Mouse (Mus musculus): ENCODE results near the gene Insig1.

Gene Insig1

DNA sequence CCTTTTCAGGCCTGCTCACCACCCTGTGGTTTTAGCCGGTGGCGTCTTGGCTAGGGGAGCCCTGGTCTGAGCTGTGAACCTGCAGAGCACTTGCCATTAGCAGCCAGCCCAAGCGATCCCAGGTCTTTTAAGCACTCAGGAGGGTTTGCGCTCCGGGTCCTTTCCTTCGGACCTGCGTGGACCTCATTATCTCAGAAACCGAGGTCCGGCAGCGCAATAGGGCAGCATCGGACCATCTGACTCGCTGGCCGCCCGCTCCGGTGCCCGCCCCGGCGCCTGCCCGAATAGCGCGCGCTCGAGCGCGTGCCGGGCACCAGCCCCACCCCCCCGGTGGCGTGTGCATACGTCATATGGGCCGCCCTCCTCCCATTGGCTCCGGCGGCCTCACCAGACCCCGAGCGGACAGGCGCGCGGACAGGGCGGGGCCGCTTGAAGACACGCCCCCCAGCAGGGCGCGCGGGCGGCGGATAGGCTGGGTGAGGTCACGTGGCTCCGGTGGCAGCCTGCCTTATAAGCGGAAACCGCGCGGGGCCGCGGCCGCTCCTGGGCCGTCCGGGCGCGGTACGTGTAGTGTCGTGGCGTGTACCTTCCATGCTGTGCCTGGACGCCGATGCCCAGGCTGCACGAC is at the start of gene Insig1:
Gene Insig1, plus strand, starts transcription at position 536 of the 628 bp plus-strand sequence.
- DNase-seq (ENCODE audit: low spot score in 2 of 2) = peak; percentile 96 to 98

DNA sequence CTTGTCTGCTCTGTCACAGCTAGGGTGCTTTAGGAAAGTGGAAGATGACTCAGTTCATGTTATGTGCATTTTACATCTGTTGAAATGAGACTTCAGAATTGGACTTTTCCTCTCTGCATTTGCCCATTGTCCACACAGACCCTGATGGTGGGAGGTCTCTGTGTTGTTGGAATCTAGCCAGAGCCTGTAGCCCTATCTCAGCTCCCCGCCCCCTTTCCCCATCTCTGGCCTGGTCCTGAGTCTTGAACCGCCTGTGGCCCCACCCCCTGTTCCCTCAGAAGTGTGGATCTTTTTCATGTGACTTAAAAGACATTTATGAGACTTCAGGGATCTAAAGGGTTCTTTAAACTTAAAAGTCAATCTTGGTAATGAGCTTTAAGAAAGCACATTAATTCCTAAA is 47.7 kb upstream of the Insig1 start:
- DNase-seq (ENCODE audit: low spot score in 2 of 2) = no peak

DNA sequence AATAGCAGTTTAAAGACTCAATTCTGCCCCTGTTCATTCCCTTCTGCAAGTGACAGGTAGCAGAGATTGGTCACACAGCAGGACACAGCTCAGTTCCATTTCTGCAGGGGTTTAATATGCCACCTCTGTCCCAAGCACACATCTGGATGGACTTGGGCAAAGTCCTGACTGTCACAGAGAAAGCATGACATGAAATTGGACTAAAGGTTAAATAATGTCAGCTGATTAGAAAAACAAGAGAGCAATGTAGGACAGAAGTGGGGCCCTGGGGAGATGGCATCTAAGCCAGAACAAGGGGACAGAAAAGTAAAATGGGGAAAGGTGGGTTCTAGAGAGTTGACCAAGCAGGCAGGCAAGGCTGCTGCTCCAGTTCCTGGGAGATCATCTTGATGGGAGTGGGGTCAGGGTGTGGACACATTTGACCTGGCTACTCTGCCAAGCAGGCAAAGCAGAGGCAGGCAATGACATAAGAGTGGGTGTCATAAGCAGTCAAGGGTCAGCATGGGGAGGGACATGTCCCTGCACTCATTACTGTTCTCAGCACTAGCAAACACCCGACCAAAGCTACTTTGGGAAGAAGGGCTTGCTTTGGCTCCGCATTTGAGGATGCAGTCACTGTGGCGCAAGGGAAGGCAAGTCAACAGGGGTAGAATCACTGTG is 39.5 kb upstream of the Insig1 start:
- DNase-seq (ENCODE audit: low spot score in 2 of 2) = no peak

DNA sequence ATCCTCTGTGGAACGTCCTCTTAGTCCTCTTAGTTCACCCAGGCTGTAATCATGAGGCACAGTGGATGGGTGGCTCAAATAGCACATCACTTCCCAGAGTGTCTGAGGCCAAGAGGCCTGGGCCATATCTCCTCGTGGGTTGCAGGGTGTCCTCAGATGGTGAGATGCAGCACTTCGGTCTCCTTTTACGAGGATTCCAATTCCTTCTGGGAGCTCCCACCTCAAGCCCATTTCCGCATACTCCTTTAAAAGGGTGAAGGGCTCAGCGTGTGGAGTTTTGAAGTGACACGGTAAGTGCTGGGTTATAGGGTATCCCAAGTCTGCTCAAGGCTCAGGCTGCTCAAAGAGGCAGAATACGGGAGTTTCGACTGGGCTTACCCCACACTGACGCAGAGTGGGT is 38.3 kb upstream of the Insig1 start:
- no peak for DNase-seq (ENCODE audit: low spot score in 2 of 2)

DNA sequence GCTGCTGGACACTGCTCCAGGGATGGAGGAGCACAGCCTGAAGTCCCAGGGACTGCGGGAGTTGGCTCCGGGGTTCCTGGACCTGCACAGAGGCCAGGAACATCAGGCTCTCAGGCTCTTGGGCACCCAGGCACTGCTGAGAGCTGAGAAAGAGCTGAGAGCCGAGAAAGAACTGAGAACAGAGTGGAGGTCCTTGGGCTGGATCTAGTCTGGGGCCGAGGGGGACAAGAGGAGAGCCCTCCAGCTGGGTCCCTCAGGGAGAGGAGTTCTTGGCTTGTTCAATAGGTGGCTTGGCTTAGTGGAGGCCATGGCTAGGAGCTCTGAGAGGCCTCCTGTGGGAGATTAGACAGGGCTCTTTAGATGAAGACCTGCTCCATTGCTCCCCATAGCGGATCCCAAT is 37.9 kb upstream of the Insig1 start:
- DNase-seq (ENCODE audit: low spot score in 2 of 2) = no peak

DNA sequence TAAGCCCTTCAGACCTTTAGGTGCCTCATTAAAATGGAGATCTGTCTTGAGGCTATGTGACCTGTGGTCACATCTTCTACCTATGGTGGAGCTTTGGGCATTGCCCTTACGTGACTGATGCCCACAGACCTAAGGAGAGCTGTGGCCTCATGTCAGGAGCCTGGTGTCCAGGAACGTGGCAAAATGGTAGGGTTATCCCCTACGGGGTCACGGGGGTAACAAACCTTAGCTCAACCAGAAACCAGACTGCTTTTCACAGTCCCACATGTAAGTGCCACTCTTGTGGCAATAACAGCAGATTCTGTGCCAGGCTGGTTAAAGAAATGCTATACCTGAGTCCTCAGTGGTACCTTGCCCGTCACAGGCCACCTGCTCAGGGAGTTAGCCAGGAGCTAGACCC is 37.3 kb upstream of the Insig1 start:
- DNase-seq (ENCODE audit: low spot score in 2 of 2) = no peak

DNA sequence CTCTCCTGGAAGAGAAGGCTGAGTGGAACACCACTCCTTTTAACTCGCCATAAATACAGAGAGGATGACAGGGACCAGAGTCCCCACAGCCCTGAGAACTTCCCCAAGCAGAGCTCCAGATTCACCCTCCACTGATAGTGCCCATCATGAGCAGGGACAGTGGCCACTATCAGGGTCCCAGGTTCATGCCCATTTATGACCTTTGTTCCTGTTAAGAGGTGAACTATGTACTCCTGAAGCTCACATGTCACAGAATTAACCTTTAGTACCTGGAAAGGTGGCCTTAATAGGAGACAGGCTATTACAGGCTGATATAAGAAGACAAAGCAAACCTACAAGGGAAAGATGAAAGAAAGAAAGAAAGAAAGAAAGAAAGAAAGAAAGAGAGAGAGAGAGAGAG is 35.2 kb upstream of the Insig1 start:
- no peak for DNase-seq (ENCODE audit: low spot score in 2 of 2)

DNA sequence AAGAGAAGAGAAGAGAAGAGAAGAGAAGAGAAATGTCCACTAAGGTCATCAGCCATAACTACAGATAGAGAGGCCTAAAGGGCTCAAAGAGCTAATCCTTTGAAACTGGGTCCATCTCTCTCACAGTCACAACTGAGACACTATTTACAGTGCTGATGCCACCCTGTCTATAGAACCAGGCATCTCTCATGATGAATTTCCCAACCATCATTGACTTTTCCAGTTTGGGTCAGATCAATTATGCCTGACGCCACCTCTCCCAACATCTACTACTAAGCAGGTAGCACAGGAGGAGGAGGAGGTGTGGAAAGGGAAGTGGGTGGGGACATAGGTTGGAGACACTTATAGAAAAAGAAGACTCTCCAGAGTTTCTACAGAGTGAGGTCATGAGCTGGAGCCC is 34.6 kb upstream of the Insig1 start:
- no peak for DNase-seq (ENCODE audit: low spot score in 2 of 2)

DNA sequence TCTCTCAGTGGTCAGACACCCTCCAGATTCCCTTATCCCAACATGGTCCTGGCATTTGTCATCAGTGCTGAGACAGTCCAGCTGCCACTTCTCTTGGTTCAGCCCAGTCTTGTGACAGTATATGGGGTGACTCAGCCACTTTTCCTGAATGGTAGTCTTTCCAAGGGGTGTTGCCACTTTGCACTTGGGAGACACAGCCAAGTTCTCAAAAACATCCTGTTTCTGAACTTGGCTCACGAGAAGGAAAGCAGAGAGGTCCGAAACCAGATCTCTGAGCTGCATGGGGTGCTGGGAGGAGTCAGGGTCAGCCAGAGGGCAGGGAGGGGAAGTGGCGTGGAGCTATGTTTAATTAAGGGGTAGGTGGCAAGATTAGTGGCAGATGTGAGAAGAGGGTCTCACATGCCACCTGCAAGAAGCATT is 34.0 kb upstream of the Insig1 start:
- DNase-seq (ENCODE audit: low spot score in 2 of 2) = peak; percentile 46 to 67

DNA sequence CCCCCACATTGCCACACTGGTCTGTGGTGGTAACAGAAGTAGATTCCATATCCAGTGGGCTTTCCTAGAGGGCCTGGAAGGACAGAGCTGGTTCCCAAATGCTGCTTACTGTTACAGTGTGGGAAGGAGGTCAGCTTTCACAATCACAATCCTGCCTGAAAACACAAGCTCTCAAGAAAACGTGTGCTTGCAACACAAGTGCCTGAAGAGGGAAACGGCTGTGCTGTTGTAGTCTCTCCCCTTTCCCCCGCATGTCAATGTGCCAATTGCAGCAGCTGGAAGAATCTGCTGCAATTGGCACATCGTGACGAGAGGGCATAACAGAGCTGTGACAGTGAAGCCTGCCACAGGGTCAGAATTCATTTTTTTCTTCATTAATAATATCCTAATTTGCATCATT is 33.5 kb upstream of the Insig1 start:
- peak in 1 of 2 experiments; percentile 56 for DNase-seq (ENCODE audit: low spot score in 2 of 2)

DNA sequence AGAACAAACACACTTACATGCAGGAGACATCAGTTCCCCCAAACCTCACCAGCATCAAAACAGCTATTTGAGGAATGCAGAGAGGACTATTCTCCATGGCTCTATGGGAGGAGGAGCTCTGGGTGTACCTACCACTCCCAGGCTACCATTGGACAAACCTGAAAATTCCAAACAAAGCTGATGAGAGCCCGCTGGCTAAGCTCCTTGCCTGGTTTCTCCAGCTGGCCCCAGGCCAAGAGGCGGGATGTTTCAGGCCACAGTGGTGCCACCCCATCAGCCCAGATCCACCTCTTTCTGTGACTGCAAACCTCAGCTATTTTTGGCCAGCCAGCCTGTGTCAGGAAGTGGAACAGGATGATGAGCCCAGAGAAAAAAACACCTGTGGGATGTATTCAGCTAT is 33.0 kb upstream of the Insig1 start:
- DNase-seq (ENCODE audit: low spot score in 2 of 2) = peak in 1 of 2 experiments; percentile 82

DNA sequence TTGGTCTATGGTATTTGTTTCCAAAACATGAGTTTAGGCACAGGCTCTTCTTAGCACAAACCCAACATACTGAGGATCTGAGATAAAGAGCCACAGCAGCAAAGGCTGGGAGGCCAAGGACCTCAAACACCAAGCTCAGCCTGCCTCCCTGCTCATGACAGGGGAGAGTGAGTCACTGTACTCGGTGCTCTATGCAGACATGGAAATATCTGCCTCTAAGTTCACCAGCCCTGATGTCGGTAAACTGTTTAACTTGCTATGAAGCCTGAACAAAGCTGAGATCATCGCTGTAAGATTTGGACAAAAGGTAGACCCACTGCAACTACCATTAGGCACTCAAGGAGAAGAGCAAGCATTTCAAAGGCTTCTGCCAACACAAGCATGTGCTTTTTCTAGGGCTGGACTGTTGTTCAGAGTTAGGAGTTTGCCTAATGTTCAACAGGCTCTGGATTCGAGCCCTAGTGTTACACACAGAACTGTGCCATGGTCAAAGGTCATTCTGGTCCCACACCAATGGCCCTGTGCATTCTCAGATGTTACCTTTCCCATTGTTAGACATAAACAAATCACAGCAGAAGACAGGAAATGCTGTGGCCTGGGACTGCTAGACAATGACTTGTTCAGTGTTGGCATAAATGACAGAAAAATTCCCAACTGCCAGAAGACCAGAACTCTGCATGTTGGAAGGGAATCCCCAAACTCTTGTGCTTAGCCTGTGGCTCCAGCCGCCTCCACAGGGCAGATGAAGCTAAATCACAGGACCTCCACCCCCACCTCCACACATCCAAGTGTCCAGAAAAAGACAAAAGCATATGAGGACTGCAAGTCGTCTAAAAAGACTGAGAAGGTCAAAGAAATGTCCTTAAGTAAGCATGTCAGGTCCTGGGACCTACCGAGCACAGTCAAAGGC is 31.2 kb upstream of the Insig1 start:
- DNase-seq (ENCODE audit: low spot score in 2 of 2) = no peak

DNA sequence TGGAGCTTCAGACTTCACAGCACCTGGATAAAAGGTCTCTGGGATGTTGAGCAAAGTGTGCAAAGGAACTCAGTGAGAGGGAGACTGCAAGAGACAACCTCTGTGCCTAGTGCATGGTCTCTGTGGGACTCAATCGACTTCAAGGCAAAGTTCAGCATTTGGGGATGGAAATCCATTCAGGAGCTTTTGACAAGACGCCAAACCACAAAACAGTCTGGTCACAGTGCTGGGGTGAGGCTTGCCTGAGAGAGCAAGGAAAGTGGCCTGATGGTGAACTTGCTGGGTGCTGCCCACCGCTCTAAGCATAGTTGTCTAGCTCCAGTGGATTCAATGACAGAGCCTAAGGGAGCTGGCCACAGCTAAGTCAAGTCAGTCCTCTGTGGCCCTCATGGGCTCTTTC is 30.4 kb upstream of the Insig1 start:
- DNase-seq (ENCODE audit: low spot score in 2 of 2) = no peak

DNA sequence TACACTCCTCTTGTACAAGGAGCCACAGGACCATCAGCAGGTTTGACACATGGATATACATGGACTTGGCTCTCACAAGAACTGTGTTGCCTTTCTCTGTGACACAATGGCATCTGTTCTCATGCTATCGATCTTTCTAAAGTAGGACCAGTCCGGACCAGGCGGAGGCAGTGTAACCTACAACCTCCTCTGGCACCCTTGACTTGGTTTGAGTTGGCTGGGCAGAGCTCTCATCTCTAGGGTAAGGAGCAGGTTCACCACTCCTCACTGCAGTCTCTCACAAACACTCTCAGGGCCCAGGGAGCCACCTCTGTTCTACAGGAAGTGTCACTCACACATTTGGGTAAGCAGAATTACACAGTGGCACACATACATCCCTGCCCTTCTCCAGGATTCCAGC is 29.1 kb upstream of the Insig1 start:
- no peak for DNase-seq (ENCODE audit: low spot score in 2 of 2)

DNA sequence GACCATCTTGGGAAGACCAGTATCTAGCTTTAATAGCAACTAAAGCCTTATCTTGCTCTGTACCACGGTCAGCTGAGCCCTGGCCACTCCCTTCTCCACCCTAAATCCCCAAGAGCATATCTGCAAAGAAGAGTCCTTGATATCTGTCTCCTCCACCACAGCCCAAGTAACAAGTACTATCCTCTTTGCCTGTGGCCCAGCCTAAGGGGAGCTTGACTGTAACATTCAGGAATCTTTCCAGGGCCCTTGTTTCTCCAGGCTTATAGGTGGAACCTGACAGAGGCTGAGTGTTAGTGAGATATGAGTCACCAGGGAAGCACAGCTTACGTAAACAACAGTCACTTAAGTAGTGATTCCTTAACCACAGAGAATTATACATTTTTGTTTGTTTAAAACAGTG is 28.4 kb upstream of the Insig1 start:
- DNase-seq (ENCODE audit: low spot score in 2 of 2) = no peak

DNA sequence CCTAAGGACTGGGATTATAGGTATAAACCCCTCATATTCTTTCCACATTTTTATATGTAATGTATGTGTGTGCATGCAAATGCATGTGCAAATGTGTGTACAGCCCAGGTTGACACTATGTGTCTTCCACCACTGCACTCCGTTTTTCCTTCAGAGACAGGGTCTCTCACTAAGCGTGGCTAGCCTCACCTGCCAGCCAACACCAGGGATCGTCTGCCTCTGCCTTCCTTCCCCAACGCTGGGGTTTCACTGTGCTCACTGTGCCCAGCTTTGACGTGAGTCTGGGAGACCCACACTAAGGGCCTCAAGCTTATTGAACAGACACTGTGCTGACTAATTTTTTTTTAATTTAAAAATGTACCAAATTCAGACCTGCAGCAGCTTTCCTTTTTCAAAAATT is 27.8 kb upstream of the Insig1 start:
- DNase-seq (ENCODE audit: low spot score in 2 of 2) = no peak

DNA sequence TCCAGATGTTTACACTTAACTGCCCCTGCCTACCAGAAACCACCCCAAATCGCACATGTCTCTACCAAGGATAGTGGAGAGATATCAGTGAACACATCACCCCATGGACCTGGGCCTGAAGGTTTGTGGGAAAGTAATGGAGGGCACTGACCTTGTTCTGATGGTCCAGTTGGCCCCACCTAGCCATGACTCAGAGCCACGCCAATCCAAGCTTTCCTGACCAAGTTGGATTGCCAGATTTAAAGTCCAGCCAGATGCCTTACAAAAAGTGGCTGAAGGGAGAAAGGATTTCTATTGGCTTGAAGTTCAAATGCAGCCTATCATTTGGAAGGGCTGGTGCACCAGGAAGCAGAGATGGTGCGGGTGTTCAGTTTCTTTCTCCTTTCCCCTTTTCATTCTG is 24.2 kb upstream of the Insig1 start:
- DNase-seq (ENCODE audit: low spot score in 2 of 2) = no peak

DNA sequence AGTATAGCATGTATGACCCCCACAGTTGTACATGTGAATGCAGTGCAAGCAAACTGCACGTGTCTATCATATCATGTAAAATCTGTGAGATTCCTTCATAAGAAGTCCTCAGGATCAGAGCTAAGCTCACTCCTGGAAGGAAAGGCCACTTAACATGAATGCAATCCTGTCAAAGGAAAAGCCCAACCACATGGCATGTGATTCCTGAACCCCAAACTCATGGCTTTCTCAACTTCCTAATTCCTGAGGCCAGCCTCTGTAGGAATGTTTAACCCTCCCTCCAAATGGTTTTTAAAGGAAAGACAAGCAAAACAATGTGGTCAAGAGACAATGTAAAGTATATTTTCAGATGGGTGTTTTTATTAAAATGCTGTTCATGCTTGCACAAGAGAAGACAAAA is 23.2 kb upstream of the Insig1 start:
- no peak for DNase-seq (ENCODE audit: low spot score in 2 of 2)

DNA sequence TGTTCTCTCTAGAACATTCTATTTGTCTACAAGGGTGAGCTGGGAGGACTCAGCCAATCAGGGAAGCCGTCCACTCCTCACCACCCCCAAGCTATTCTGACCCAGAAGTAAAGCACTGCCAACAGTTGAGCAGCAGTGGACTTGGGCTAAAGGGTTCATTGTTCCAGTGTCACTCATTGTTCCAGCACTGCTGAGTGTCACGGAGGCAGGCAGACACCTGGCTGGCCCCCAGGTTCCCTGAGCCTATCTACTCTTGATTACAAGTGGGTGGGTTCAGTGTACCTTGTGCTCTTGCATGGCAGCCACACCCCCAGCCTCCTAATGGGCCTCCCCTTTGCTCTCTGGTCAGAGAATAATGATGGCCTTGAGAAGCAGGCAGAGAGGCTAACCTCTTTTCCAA is 15.7 kb upstream of the Insig1 start:
- DNase-seq (ENCODE audit: low spot score in 2 of 2) = no peak

DNA sequence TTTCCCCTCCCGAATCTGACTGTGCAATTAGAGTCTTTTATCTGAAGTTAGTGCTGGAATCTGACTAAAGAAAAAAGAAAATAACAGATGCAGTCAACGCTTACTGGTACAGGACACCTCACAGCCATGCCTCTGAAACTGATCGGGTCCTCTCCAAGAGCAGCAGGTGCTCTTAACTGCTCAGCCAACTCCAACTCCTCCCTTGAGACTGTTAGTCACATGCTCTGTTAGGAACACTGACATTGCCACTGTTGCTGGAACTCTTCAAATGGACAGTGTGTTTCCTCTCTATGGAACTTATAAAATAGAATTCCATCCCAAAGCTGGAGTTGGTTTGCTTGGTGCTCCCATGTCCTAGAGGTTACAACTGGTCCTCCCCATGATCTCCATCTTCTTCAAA is 14.3 kb upstream of the Insig1 start:
- no peak for DNase-seq (ENCODE audit: low spot score in 2 of 2)

DNA sequence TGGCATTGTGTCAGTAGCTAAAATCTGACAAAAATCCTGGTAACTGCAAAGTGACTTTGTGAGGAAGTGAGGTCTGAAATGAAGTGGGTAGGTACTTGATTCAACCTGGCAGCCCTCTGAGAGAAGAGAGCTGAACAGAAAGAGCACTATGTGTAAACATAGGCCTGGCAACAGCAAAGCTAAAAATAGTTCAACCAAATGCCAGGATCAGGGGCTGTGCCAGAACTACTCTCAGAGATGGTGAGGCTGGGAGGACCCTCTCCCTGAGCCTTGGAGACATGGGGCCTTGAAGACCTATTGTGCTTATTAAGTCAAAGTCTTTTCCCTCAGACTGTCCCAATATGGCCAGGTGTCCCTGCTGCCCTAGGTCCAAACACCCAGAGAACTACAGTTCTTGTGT is 10.7 kb upstream of the Insig1 start:
- DNase-seq (ENCODE audit: low spot score in 2 of 2) = no peak

DNA sequence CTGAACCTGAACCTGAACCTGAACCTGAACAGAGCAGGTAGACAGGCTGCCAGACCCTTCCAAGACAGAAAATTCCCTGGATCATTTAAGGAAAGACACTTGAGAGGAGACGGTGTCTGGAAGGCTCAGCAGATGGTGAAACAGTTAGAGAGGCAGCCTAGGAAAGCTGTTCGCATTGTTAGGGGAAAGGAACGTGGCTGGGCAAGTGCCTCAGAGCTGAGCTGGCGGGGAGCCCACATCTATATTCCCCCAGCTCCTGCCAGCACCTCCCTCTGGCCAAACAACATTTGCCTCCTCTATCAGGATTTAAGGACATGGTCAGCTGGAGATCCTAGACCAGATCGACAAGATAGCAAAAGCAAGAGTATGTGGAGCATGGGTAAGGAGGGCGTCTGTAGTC is 10.2 kb upstream of the Insig1 start:
- no peak for DNase-seq (ENCODE audit: low spot score in 2 of 2)

All from urinary bladder, postnatal 36 days (tissue).